ENCODE assay signal across 8 mouse cellular contexts in the genomic region with DNA sequence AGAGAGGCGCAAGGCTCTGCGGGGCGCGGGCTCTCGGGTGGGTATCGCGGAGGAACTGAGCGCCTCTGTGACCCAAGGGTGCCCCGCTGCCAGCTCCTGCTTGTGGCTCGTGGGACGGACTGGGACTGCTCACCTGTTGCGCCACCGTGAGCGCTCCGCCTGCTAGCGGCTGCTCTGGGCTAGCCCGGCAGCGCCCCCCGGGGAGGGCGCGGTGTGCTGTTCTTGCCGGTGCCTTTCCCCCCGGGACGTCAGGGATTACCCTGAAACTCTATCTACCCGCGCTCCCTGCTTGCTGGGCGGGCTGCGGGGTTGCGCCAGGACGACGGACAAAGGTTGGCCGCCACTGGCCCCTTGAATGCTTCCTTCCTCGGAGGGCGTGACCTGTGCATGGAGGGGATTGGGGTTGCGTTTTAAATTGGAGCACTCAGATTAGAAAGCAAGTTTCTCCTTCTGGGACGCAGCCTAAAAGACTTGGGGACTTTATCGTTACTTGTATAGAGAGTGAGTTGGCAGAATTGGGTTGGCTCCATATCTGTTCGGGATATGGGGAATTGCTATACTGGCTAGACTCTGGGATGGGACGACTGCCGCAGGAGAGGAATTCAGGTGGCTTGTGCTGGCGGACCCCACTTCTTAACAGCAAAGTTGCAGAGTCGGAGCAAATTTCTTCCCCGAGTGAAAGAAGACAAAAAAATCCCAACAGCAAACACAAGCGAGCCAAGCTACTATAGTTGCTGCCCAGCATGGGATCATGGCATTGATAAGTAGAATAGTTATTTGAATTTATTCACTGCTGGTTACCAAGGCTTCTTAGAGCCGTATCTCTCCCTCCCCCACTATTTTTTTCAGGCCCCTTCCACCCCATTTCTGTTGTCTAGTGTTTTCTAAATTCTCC. TPM values are rescaled to one million over a fixed set of nuclear protein-coding genes. Genes with fewer than 3 reads are reported as not detected.
A peak's percentile ranks its signal among the peaks of the same experiment; 100 is the strongest.
DNase-seq lines count a peak whose midpoint lies in the region; ATAC-seq and TF ChIP-seq lines count a peak whose summit lies in the region.

No protein-coding gene starts in this region.

- no peak for TF ChIP-seq POLR2A in spleen, adult 2 months (IDR thresholded peaks at IDR 0.05; ENCODE audit: low read depth, low read length)

- peak in 1 of 2 experiments; percentile 48 for DNase-seq in spleen, adult 2 months (ENCODE audit: low read depth in 1 of 2, low spot score in 2 of 2)
- DNase-seq in spleen, adult 12 weeks (ENCODE audit: low spot score) = no peak
- peak; percentile 79 for DNase-seq in kidney, postnatal 10 days
- peak; percentile 67 for DNase-seq in splenic B cell, adult 2 months (ENCODE audit: low read depth, low spot score)
- DNase-seq in layer of hippocampus, adult 11-12 months (ENCODE audit: low spot score) = no peak

- H3K27me3 ChIP-seq in spleen, adult 2 months (ENCODE audit: control insufficient read depth, insufficient read depth, low read length) = no peaks in the 10 kb centered on the region; the same call in 1 of the 2 replicates
- H3K27me3 ChIP-seq in embryonic facial prominence, embryonic 12.5 days = peaks cover 4% of the 10 kb centered on the region; the same call in 1 of the 2 replicates
- H3K27me3 ChIP-seq in heart, embryonic 13.5 days (replicated peaks) = peaks cover 53% of the 10 kb centered on the region
- H3K27me3 ChIP-seq in splenic B cell, adult 2 months (ENCODE audit: control insufficient read depth, insufficient read depth, low read length, poor library complexity, severe bottlenecking) = no peaks in the 10 kb centered on the region

- H3K4me1 ChIP-seq in spleen, adult 2 months (ENCODE audit: control insufficient read depth, insufficient read depth, insufficient read length) = no peaks in the 10 kb centered on the region; the same call in none of the 2 replicates
- H3K4me1 ChIP-seq in embryonic facial prominence, embryonic 12.5 days = peaks cover 13% of the 10 kb centered on the region; the same call in 1 of the 2 replicates
- peaks cover 22% of the 10 kb centered on the region for H3K4me1 ChIP-seq in heart, embryonic 13.5 days

- peak overlapping the region; percentile 92 for H3K4me2 ChIP-seq in embryonic facial prominence, embryonic 12.5 days (replicated peaks)
- peak overlapping the region; percentile 76 for H3K4me2 ChIP-seq in heart, embryonic 13.5 days

- under 1% methylated on average over 45 of the region's 45 CpGs for WGBS in spleen, adult 2 months
- WGBS in embryonic facial prominence, embryonic 12.5 days = under 1% methylated on average over 45 of the region's 45 CpGs
- WGBS in heart, embryonic 13.5 days = under 1% methylated on average over 45 of the region's 45 CpGs

- TF ChIP-seq CTCF in spleen, adult 2 months (IDR thresholded peaks at IDR 0.05; ENCODE audit: extremely low read depth, insufficient read depth, insufficient read length, insufficient replicate concordance) = no peak

- ATAC-seq in embryonic facial prominence, embryonic 12.5 days (ENCODE audit: insufficient number of reproducible peaks, insufficient read depth, low FRiP score, low TSS enrichment) = peak; percentile 28; the same call in 1 of the 2 replicates
- ATAC-seq in heart, embryonic 13.5 days (ENCODE audit: extremely low read depth, insufficient number of reproducible peaks, low FRiP score, low TSS enrichment) = peak; percentile 51
- peak; percentile 40 for ATAC-seq in megakaryocyte, adult 5-6 weeks (ENCODE audit: poor library complexity, severe bottlenecking)

- peak overlapping the region; percentile 78 for H3K4me3 ChIP-seq in spleen, adult 2 months (ENCODE audit: extremely low read depth, insufficient read depth, insufficient read length)
- H3K4me3 ChIP-seq in embryonic facial prominence, embryonic 12.5 days = peak overlapping the region; percentile 59
- H3K4me3 ChIP-seq in heart, embryonic 13.5 days = peak overlapping the region; percentile 55

- H3K9me3 ChIP-seq in embryonic facial prominence, embryonic 12.5 days = no peaks in the 10 kb centered on the region
- no peaks in the 10 kb centered on the region for H3K9me3 ChIP-seq in heart, embryonic 13.5 days

- H3K36me3 ChIP-seq in spleen, adult 2 months (ENCODE audit: control insufficient read depth, insufficient read depth, low read length) = peaks cover 2% of the 10 kb centered on the region; the same call in 1 of the 2 replicates
- H3K36me3 ChIP-seq in embryonic facial prominence, embryonic 12.5 days = no peaks in the 10 kb centered on the region
- H3K36me3 ChIP-seq in heart, embryonic 13.5 days = no peaks in the 10 kb centered on the region
- no peaks in the 10 kb centered on the region for H3K36me3 ChIP-seq in splenic B cell, adult 2 months (ENCODE audit: control insufficient read depth, insufficient read depth, low read length, poor library complexity, severe bottlenecking)

- H3K27ac ChIP-seq in spleen, adult 2 months (ENCODE audit: insufficient read depth, low read length) = peak overlapping the region; percentile 41; the same call in 1 of the 2 replicates
- peak overlapping the region; percentile 18 for H3K27ac ChIP-seq in embryonic facial prominence, embryonic 12.5 days
- H3K27ac ChIP-seq in heart, embryonic 13.5 days (replicated peaks) = peak overlapping the region; percentile 3; the same call in 1 of the 2 replicates

- H3K9ac ChIP-seq in embryonic facial prominence, embryonic 12.5 days = peak overlapping the region; percentile 59
- H3K9ac ChIP-seq in heart, embryonic 13.5 days = peak overlapping the region; percentile 73

RNA-seq across cellular contexts. Expression of a gene that starts 1.3 kb away (rescaled TPM):
- polyA plus RNA-seq in spleen, adult 2 months (2012; rRNA removed) = 23.5 and 29.8 TPM in 2 replicates
- polyA plus RNA-seq in embryonic facial prominence, embryonic 12.5 days (2016; fragmentation: Nextera tagmentation; extraction: Ambion mirVana) = 23.0 and 24.6 TPM in 2 replicates
- 13.4 and 14.9 TPM in 2 replicates for polyA plus RNA-seq in heart, embryonic 13.5 days (2015; fragmentation: Nextera tagmentation; extraction: Ambion mirVana)
- 9.4 and 10.2 TPM in 2 replicates for total RNA-seq in megakaryocyte, adult 5-6 weeks (2015)
- 18.2 and 19.0 TPM in 2 replicates for total RNA-seq in megakaryocyte, adult 5-6 weeks (2017)

Comparison
In these comparisons a context has a peak if more than half of its experiments do, and no peak if none do; other contexts are left out.
1. DNase-seq: peak in kidney, postnatal 10 days (single experiment) and splenic B cell, adult 2 months (single experiment); none in spleen, adult 12 weeks (single experiment) and layer of hippocampus, adult 11-12 months (single experiment).
2. Peak in every context shown above with its lines, with median percentiles within 50 percentile points of each other: H3K27ac ChIP-seq, H3K4me3 ChIP-seq and ATAC-seq.